Mouse (Mus musculus) heart, postnatal 0 days (tissue): Measurements from ENCODE around the gene A430078G23Rik.

ENCODE experiments used
- CTCF ChIP-seq: IDR thresholded peaks from 2 replicates; pipeline ENCODE4 v1.5.1; 2016; ENCODE audit warnings: antibody characterized with exemption, control low read depth, low read depth
- EP300 ChIP-seq: IDR thresholded peaks from 2 replicates; pipeline ENCODE4 v1.6.1; 2016; ENCODE audit warnings: antibody characterized with exemption, low read depth

- TF ChIP-seq CTCF: no peak
- TF ChIP-seq EP300: no peak
Observed at GRCm38 (mm10) chr8:3345337-3345736, 7.9 kb upstream of the A430078G23Rik start.
